Mouse (Mus musculus): ENCODE data around the gene Slc1a2.
A peak's percentile ranks its signal among the peaks of the same experiment; 100 is the strongest.

Slc1a2 gene

GRCm38 (mm10) chr2:102663865-102664264 lies 5.4 kb downstream of the Slc1a2 start:
- peak in 1 of 2 experiments; percentile 9 for DNase-seq

- no peak for DNase-seq
Observed at GRCm38 (mm10) chr2:102667981-102668380, 9.5 kb downstream of the Slc1a2 start.

- no peak for DNase-seq
Observed at GRCm38 (mm10) chr2:102669580-102669979, 11.1 kb downstream of the Slc1a2 start.

- no peak for DNase-seq
Observed at GRCm38 (mm10) chr2:102674582-102674981, 16.1 kb downstream of the Slc1a2 start.

GRCm38 (mm10) chr2:102675275-102675674 lies 16.8 kb downstream of the Slc1a2 start:
- DNase-seq: peak; percentile 61 to 71

GRCm38 (mm10) chr2:102676716-102677312 lies 18.4 kb downstream of the Slc1a2 start:
- DNase-seq: no peak

- DNase-seq: no peak
Observed at GRCm38 (mm10) chr2:102677400-102677799, 18.9 kb downstream of the Slc1a2 start.

GRCm38 (mm10) chr2:102681351-102681750 lies 22.9 kb downstream of the Slc1a2 start:
- no peak for DNase-seq

GRCm38 (mm10) chr2:102682168-102682567 lies 23.7 kb downstream of the Slc1a2 start:
- DNase-seq: peak; percentile 30 to 35

GRCm38 (mm10) chr2:102685371-102686107 lies 27.1 kb downstream of the Slc1a2 start:
- peak in 1 of 2 experiments; percentile 1 for DNase-seq

- DNase-seq: no peak
Observed at GRCm38 (mm10) chr2:102686108-102686450, 27.6 kb downstream of the Slc1a2 start.

GRCm38 (mm10) chr2:102693556-102693955 lies 35.1 kb downstream of the Slc1a2 start:
- no peak for DNase-seq

- no peak for DNase-seq
Observed at GRCm38 (mm10) chr2:102694750-102695149, 36.3 kb downstream of the Slc1a2 start.

- DNase-seq: no peak
Observed at GRCm38 (mm10) chr2:102695541-102695940, 37.1 kb downstream of the Slc1a2 start.

GRCm38 (mm10) chr2:102697732-102698131 lies 39.3 kb downstream of the Slc1a2 start:
- no peak for DNase-seq

GRCm38 (mm10) chr2:102699921-102700320 lies 41.5 kb downstream of the Slc1a2 start:
- no peak for DNase-seq

- no peak for DNase-seq
Observed at GRCm38 (mm10) chr2:102700695-102701094, 42.2 kb downstream of the Slc1a2 start.

GRCm38 (mm10) chr2:102701382-102701781 lies 42.9 kb downstream of the Slc1a2 start:
- DNase-seq: no peak

- no peak for DNase-seq
Observed at GRCm38 (mm10) chr2:102703556-102703955, 45.1 kb downstream of the Slc1a2 start.

GRCm38 (mm10) chr2:102704781-102705180 lies 46.3 kb downstream of the Slc1a2 start:
- no peak for DNase-seq

- peak in 1 of 2 experiments; percentile 26 for DNase-seq
Observed at GRCm38 (mm10) chr2:102711511-102711910, 53.1 kb downstream of the Slc1a2 start.

- DNase-seq: no peak
Observed at GRCm38 (mm10) chr2:102712049-102712448, 53.6 kb downstream of the Slc1a2 start.

- peak in 1 of 2 experiments; percentile 5 for DNase-seq
Observed at GRCm38 (mm10) chr2:102712678-102713628, 54.5 kb downstream of the Slc1a2 start.
